In genomic region chr17:12915881-12916583, GRCm38 (mm10) we compare ENCODE assay signal across 8 mouse cellular contexts. TPM values are rescaled to one million over a fixed set of nuclear protein-coding genes. Genes with fewer than 3 reads are reported as not detected.
DNase-seq lines count a peak whose midpoint lies in the region; ATAC-seq lines count a peak whose summit lies in the region.

Mrpl18 (minus strand) TSS chr17:12916345.

- H3K36me3 ChIP-seq in hindbrain, embryonic 15.5 days = peaks cover 51% of the 10 kb centered on the region

- peak; percentile 98 for DNase-seq in T-cell, adult 2 months (ENCODE audit: low spot score)
- DNase-seq in cerebellum, postnatal 36 days = peak; percentile 98
- peak; percentile 97 to 100 for DNase-seq in frontal cortex, postnatal 36 days (ENCODE audit: low spot score in 2 of 2)
- peak; percentile 99 for DNase-seq in left cerebral cortex, adult 11 months (ENCODE audit: low spot score)
- DNase-seq in lung, postnatal 4 days = peak; percentile 99 to 100
- peak; percentile 99 for DNase-seq in retina, postnatal 7 days (ENCODE audit: low read depth, low spot score)
- peak; percentile 88 for DNase-seq in urinary bladder, adult 2 months (ENCODE audit: low spot score)

- peak within 1 kb of the TSS; percentile 92 for H3K4me2 ChIP-seq in hindbrain, embryonic 15.5 days

- peak within 1 kb of the TSS; percentile 87 for H3K9ac ChIP-seq in hindbrain, embryonic 15.5 days

- peak; percentile 99 for ATAC-seq in hindbrain, embryonic 15.5 days (ENCODE audit: low FRiP score, low read depth)

- H3K9me3 ChIP-seq in hindbrain, embryonic 15.5 days = no peaks in the 10 kb centered on the region

- H3K4me1 ChIP-seq in hindbrain, embryonic 15.5 days (replicated peaks) = peaks cover 17% of the 10 kb centered on the region

- no peaks in the 10 kb centered on the region for H3K27me3 ChIP-seq in hindbrain, embryonic 15.5 days

- peak within 1 kb of the TSS; percentile 89 for H3K27ac ChIP-seq in hindbrain, embryonic 15.5 days (replicated peaks)

- H3K4me3 ChIP-seq in hindbrain, embryonic 15.5 days = peak within 1 kb of the TSS; percentile 81

- under 1% methylated on average over 56 of the region's 56 CpGs for WGBS in hindbrain, embryonic 15.5 days

RNA-seq across cellular contexts. Expression of gene Mrpl18, which starts in this region (rescaled TPM):
- 118 and 125 TPM in 2 replicates for polyA plus RNA-seq in hindbrain, embryonic 15.5 days (2015; fragmentation: Nextera tagmentation; extraction: Ambion mirVana)
- 57.0 and 59.1 TPM in 2 replicates for polyA plus RNA-seq in urinary bladder, adult 2 months (2012; rRNA removed)

Comparison
In these comparisons a context has a peak if more than half of its experiments do, and no peak if none do; other contexts are left out.
1. Peak in every context shown above with its lines: DNase-seq, ATAC-seq, H3K4me3 ChIP-seq and H3K27ac ChIP-seq.